Mouse (Mus musculus): Measurements from ENCODE around the gene Stfa2.
"Not testable (repeated sequence)": the region's sequence is repeated elsewhere in the genome, so short reads cannot be mapped to it uniquely, and the experiment has no call there.

GRCm38 (mm10) chr16:36367648-36368047 lies 40.6 kb downstream of the Stfa2 start, which contains the start of gene BC100530:
- TF ChIP-seq CTCF (IDR thresholded peaks at IDR 0.05; ENCODE audit: borderline replicate concordance, insufficient read depth, low read depth, low read length); POLR2A (IDR thresholded peaks at IDR 0.05; ENCODE audit: borderline replicate concordance, insufficient read depth, low read length): not testable (repeated sequence)

Data from cerebellum, adult 2 months (tissue).